Mouse (Mus musculus) heart, embryonic 10.5 days (tissue): ENCODE measurements at regions not wholly inside any gene's neighbourhood (a gene's known extent, or its start where the extent isn't known, plus 50 kb on each side); places are given as distances from the start of the nearest gene placed in this dataset.

Experiments
- DNase-seq: peaks from one replicate; pipeline ENCODE4 v3.0.0-alpha.2; 2017; ENCODE audit warnings: low spot score
- H3K27ac ChIP-seq: fragments of 300-500 bp; sonication (generic); 2 replicates; pipeline ENCODE4 v1.5.1; 2016; ENCODE audit warnings: mild to moderate bottlenecking
- H3K27me3 ChIP-seq: fragments of 300-500 bp; sonication (generic); 2 replicates; pipeline ENCODE4 v1.6.1; 2016; ENCODE audit warnings: mild to moderate bottlenecking; ENCODE audit not compliant: poor library complexity, insufficient read depth, severe bottlenecking
- H3K36me3 ChIP-seq: fragments of 300-500 bp; sonication (generic); 2 replicates; pipeline ENCODE4 v1.6.1; 2016; ENCODE audit warnings: mild to moderate bottlenecking, moderate library complexity
- H3K4me1 ChIP-seq: fragments of 300-500 bp; sonication (generic); 2 replicates; pipeline ENCODE4 v1.6.1; 2016; ENCODE audit warnings: mild to moderate bottlenecking
- H3K4me3 ChIP-seq: fragments of 300-500 bp; sonication (generic); 2 replicates; pipeline ENCODE4 v1.5.1; 2016; ENCODE audit warnings: mild to moderate bottlenecking, moderate library complexity
- H3K9me3 ChIP-seq: fragments of 300-500 bp; sonication (generic); 2 replicates; pipeline ENCODE4 v1.6.1; 2016; ENCODE audit warnings: mild to moderate bottlenecking, moderate library complexity
- WGBS: fragments of 180-500 bp; shearing (Covaris S2); methylation state at CpG from one replicate; pipeline ENCODE4 v1.1.7; 2016; 5-methylcytosine and 5-hydroxymethylcytosine counted together

DNA sequence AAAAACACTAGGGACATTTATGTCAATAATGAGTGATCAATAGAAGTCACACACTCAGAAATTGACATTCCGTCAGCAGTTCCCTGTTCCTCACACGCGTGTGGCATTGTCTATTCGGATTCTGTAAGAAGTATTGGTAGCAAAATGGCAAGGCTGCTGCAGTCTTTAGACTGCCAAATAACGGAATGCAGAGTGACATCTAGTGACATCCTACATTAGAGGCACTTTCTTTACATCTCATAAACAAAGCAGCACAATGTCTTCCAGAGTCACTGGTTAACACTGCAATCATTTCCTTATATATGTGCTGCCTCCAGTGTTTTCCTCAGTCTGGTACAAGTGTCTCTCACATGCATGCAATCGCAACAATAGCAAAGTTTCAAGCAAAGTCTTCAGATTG lies 342.9 kb downstream of the Rpl36a-ps1 start:
- no peaks in the 10 kb centered on the region for H3K9me3 ChIP-seq
- no peak overlapping the region for H3K27ac ChIP-seq
- no peak overlapping the region for H3K4me3 ChIP-seq
- H3K36me3 ChIP-seq = no peaks in the 10 kb centered on the region
- no peaks in the 10 kb centered on the region for H3K27me3 ChIP-seq
- 86% methylated on average over 6 of the region's 6 CpGs for WGBS
- no peaks in the 10 kb centered on the region for H3K4me1 ChIP-seq
- DNase-seq = no peak

DNA sequence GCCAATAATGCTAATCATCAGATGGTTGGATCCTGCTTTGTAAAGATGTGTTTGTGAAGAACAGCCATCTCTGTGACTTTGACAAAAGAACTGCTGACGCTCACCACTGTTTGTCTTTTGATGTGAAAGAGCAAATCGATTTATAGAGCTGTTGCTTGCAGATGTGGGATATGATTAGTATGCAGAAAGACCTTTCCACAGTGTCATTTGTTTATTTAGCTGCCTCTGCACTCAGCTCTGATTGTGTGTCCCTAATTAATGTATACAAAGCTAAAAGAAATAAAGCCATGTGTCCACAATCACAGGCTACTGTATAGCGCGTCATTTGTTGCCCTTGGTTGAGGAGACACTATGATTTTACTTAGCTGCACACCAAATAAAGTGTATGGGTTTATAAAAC lies 343.6 kb downstream of the Rpl36a-ps1 start:
- H3K27me3 ChIP-seq = no peaks in the 10 kb centered on the region
- no peak overlapping the region for H3K27ac ChIP-seq
- no peaks in the 10 kb centered on the region for H3K9me3 ChIP-seq
- no peaks in the 10 kb centered on the region for H3K4me1 ChIP-seq
- no peaks in the 10 kb centered on the region for H3K36me3 ChIP-seq
- no peak for DNase-seq
- 82% methylated on average over 4 of the region's 4 CpGs for WGBS
- no peak overlapping the region for H3K4me3 ChIP-seq

DNA sequence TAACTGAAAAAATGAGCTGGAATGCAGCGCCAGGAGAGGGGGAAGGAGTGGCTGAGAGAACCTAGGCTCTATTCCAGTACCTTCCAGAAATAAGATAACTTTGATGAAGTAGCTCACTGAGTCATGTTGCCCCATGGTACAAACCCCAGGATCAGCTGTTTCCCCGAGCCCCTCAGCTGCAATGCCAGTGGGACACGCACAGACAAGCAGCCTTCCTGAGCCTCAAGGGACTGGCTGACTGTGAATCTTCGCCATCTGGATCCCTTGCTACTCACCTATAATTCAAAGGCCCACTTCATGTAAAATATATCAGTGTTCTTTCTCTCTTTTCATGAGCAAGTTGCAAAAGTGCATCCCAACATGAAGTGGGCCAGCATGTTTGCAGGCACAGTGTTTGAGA lies 346.5 kb downstream of the Rpl36a-ps1 start:
- no peaks in the 10 kb centered on the region for H3K4me1 ChIP-seq
- no peak overlapping the region for H3K4me3 ChIP-seq
- DNase-seq = no peak
- H3K27ac ChIP-seq = no peak overlapping the region
- 81% methylated on average over 4 of the region's 4 CpGs for WGBS
- H3K9me3 ChIP-seq = no peaks in the 10 kb centered on the region
- H3K36me3 ChIP-seq = no peaks in the 10 kb centered on the region
- H3K27me3 ChIP-seq = no peaks in the 10 kb centered on the region

DNA sequence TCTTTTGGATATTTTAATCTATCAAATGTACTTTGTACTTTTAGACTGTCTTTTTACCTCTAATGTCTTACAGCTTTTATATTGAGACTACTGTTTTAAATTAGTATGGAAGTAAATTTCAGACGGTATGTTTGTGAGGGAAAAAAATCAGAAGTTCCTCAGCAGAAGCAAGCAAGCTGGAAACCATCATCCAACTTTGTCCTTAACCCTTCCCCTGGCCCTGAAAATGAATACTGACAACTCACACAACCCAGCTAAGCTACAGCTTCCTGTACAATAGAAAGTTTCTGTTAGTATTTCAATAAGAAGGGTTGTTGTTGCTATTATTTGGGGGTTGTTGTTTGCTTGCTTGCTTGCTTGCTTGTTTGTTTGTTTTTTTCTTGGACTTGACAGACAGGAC lies 350.4 kb downstream of the Rpl36a-ps1 start:
- no peaks in the 10 kb centered on the region for H3K4me1 ChIP-seq
- no peak overlapping the region for H3K4me3 ChIP-seq
- H3K36me3 ChIP-seq = no peaks in the 10 kb centered on the region
- no peak for DNase-seq
- no peak overlapping the region for H3K27ac ChIP-seq
- H3K9me3 ChIP-seq = no peaks in the 10 kb centered on the region
- no peaks in the 10 kb centered on the region for H3K27me3 ChIP-seq
- WGBS = 63% methylated on average over 1 of the region's 1 CpGs

DNA sequence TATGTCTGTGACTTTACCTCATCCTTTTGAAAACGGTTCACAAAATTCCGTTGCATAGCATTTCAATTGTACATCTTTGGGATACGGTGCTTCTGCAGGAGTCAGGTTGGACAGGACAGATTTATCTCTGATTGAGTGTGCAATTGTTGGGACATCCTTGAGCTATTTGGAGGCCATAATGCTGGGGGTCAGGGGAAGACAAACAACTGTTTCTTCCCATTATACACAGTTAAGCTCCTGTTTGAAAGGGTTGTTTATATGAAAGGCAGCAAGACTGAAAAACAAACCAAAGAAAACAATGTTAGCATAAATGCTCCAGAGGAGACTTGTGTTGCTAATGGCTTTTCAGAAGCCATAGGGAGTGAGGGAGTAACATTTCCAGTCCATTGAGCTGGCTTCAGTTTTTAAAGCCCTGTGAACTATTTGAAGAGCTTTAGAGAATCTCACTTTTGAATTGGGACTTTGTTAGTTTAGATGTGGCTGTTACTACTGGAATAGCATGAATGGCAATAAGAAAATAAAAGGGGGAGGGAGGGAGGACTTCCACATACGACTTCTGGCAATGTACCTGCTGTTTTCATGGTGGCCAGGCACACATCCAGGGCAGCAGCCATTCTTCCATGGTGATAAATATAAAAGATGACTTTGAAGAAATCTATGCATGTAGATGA lies 351.3 kb downstream of the Rpl36a-ps1 start:
- WGBS = 79% methylated on average over 4 of the region's 4 CpGs
- Histone ChIP-seq H3K9me3 (no peaks in the 10 kb centered on the region), H3K36me3 (no peaks in the 10 kb centered on the region), H3K4me3 (no peak overlapping the region), H3K27me3 (no peaks in the 10 kb centered on the region), H3K4me1 (no peaks in the 10 kb centered on the region), H3K27ac (no peak overlapping the region)
- DNase-seq = no peak

DNA sequence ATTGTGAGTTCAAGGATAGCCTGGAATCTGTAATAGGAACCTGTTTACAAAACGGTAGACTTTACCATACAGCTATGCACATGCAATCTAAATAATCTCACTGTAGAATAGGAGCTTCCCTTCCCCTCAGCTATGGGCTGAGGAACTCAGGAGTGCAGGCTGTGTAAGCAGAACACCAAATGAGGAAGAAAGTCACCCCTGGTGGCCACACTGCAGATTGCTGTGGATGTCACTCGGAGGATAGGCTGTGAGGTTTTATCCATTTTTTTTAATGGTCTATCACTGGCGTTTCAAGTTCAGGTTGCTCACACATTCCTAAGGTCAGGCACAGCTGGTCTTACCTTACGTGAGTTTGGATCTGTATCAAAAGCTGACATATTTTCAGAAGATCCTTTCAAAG lies 365.1 kb downstream of the Rpl36a-ps1 start:
- H3K9me3 ChIP-seq = no peaks in the 10 kb centered on the region
- no peak overlapping the region for H3K4me3 ChIP-seq
- 61% methylated on average over 4 of the region's 4 CpGs for WGBS
- no peak for DNase-seq
- no peak overlapping the region for H3K27ac ChIP-seq
- peaks cover 5% of the 10 kb centered on the region; the same call in 1 of the 2 replicates for H3K4me1 ChIP-seq
- no peaks in the 10 kb centered on the region for H3K36me3 ChIP-seq
- no peaks in the 10 kb centered on the region for H3K27me3 ChIP-seq

DNA sequence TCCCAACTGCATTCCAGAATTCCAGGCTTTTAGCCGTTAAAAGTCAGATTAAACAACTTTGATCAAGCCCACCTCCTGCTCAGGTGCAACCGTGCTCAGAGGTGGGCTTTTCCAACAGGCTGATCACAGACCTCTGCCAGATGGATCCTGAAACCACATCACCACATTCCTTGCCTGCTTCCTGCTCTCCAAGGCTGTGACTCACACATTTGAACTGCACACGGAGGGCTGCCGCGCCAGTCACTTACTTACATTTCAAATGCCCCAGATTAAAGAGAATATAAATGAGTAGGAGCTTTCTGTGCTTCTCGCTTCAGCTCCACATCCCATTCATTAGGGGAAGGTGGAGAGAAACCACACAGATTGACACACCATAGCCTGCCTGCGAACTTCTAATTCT lies 367.6 kb downstream of the Rpl36a-ps1 start:
- no peaks in the 10 kb centered on the region for H3K9me3 ChIP-seq
- peaks cover 5% of the 10 kb centered on the region; the same call in 1 of the 2 replicates for H3K4me1 ChIP-seq
- DNase-seq = no peak
- whole genome bisulfite sequencing = 30% methylated on average over 7 of the region's 7 CpGs
- H3K27ac ChIP-seq = peak overlapping the region; percentile 31; the same call in 1 of the 2 replicates
- H3K4me3 ChIP-seq = no peak overlapping the region
- H3K27me3 ChIP-seq = no peaks in the 10 kb centered on the region
- no peaks in the 10 kb centered on the region for H3K36me3 ChIP-seq

DNA sequence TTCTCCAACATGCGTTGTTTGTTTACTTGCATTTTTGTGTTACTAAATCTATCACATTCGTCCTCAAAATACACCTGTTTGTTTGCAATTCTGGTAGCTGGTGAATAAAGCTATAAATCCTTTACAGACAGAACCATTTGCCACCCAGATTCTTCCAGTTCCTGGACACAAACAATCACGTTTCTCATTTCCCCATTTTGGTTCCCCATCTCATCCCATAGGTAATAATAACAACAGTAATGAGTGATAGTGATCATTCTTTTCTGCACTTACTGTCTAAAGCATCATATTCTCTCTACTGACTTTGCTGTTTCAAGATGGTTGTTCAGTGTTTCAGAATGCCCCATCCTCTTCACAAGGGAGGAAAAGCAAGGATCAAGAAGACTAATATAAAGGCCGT lies 368.3 kb downstream of the Rpl36a-ps1 start:
- no peaks in the 10 kb centered on the region for H3K27me3 ChIP-seq
- H3K27ac ChIP-seq = no peak overlapping the region
- H3K9me3 ChIP-seq = no peaks in the 10 kb centered on the region
- H3K36me3 ChIP-seq = no peaks in the 10 kb centered on the region
- no peak overlapping the region for H3K4me3 ChIP-seq
- H3K4me1 ChIP-seq = peaks cover 10% of the 10 kb centered on the region; the same call in 1 of the 2 replicates
- no peak for DNase-seq
- WGBS = 88% methylated on average over 4 of the region's 4 CpGs

DNA sequence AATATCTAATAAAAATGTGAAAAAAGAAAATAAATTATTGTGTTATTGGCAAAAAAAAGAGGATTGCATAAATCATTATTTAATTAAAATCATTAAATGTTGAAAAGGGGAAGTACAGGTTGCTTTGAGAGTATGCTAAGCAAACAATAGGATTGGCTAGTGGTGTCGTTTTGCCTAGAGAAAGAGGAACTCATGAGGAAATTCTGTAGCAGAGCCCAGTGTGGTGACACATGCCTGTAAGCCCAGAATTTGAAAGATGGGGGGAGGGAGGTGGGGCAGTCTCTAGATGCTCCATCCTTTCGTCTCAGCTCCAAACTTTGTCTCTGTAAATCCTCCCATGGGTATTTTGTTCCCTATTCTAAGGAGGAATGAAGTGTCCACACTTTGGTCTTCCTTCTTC lies 388.3 kb downstream of the Rpl36a-ps1 start:
- Histone ChIP-seq H3K9me3 (no peaks in the 10 kb centered on the region), H3K4me3 (no peak overlapping the region), H3K36me3 (no peaks in the 10 kb centered on the region), H3K4me1 (no peaks in the 10 kb centered on the region), H3K27me3 (no peaks in the 10 kb centered on the region), H3K27ac (no peak overlapping the region)
- WGBS = 61% methylated on average over 2 of the region's 2 CpGs
- DNase-seq = no peak

DNA sequence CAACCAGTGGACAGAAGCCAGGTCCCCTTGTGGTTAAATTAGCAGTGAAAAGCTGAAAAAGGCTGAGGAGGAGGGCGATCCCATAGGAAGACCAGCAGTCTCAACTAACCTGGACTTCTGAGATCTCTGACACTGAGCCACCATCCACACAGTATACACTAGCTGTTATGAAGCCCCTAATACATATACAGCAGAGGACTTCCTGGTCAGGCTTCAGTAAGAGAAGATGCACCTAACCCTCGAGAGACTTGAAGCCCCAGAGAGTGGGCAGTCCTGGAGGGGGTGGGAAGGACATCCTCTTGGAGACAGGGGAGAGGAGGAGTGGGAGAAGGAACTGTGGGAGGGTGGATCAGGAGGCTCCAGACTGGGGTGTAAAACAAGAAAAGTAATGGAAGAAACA lies 397.9 kb downstream of the Rpl36a-ps1 start:
- Histone ChIP-seq H3K27me3 (no peaks in the 10 kb centered on the region), H3K4me1 (no peaks in the 10 kb centered on the region), H3K36me3 (no peaks in the 10 kb centered on the region), H3K4me3 (no peak overlapping the region), H3K27ac (no peak overlapping the region), H3K9me3 (no peaks in the 10 kb centered on the region)
- DNase-seq = no peak
- 92% methylated on average over 2 of the region's 2 CpGs for WGBS

DNA sequence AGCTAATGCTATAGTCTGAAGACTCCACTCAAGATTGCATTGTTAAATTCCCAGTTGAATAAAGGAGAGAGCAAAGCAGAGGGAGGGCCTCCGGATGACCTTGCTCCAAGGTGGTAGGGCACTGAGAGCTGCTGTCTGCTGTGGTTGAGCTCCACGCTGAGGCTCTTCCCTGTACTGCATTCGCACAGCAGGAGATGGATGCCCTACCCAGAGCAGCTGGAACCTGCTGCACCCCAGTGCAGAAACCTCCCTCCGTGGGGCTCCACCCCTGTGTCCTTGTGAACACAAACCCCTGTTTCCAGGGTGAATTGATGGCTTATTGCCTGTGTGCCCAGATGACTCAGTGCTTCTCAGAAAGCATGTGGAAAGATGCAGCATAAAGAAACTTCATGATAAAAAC lies 404.3 kb downstream of the Rpl36a-ps1 start:
- Histone ChIP-seq H3K27me3 (no peaks in the 10 kb centered on the region), H3K27ac (no peak overlapping the region), H3K4me3 (no peak overlapping the region), H3K4me1 (no peaks in the 10 kb centered on the region), H3K36me3 (no peaks in the 10 kb centered on the region), H3K9me3 (no peaks in the 10 kb centered on the region)
- peak; percentile 76 for DNase-seq
- 7% methylated on average over 4 of the region's 4 CpGs for WGBS

DNA sequence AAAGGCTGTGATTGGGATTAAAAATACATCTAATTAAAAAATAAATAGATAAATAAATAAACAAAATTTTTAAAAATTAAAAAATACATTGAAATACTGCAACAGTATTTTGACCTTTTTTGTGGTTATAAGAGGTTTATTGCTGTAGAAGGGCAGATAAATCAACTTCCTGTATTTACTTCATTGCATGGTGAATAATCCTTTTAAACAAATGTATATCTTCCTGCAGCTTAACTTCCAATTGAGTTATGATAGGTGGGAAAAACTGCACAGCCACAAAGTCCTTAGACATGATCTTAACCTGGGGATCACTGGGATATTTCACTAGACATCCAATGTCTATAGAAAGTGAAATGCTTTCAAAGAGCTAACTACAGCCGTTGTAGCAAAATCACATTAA lies 402.1 kb upstream of the Dach1 start:
- H3K36me3 ChIP-seq = no peaks in the 10 kb centered on the region
- H3K4me1 ChIP-seq = no peaks in the 10 kb centered on the region
- H3K27ac ChIP-seq = no peak overlapping the region
- no peak overlapping the region for H3K4me3 ChIP-seq
- H3K27me3 ChIP-seq = no peaks in the 10 kb centered on the region
- DNase-seq = no peak
- H3K9me3 ChIP-seq = no peaks in the 10 kb centered on the region
- 80% methylated on average over 1 of the region's 1 CpGs for WGBS

DNA sequence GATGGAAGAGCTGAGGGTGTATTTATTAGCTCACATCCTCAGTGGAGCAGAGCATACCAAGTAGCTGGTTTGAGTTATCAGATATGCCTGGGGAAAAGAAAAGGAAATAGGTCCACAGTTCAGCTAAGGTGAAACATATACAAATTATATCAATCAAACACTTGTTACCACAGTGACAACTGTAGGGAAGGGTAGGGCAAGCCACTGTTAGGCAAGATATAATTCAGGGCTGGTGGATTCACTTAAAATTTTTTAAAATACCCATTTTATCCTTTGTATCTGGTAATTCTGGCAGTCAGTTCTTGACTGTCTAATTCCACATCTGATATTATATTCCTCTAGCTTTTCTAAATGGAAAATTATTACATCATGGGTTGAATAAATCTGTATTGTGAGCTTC lies 392.4 kb upstream of the Dach1 start:
- no peaks in the 10 kb centered on the region for H3K4me1 ChIP-seq
- H3K27ac ChIP-seq = no peak overlapping the region
- no peak for DNase-seq
- H3K9me3 ChIP-seq = no peaks in the 10 kb centered on the region
- no peaks in the 10 kb centered on the region for H3K27me3 ChIP-seq
- no peak overlapping the region for H3K4me3 ChIP-seq
- H3K36me3 ChIP-seq = no peaks in the 10 kb centered on the region

DNA sequence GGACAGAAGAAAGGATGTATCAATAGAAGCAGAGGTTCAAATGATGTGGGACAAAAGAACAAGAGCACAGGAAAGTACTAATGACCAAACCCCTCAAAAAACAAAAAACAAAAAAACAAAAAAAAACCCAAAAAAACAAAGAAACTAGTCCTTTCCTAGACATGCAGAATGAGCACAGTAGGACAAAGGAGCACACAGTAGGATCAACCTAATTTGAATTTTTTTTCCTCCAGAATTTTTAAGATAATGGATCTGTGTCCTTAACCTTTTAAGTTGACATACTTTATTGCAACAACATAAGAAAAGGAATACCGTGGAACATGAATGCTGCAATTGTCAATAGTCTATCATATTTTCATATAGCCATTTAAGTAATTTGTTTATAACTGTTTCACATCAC lies 370.2 kb upstream of the Dach1 start:
- no peak for DNase-seq
- Histone ChIP-seq H3K27me3 (no peaks in the 10 kb centered on the region), H3K4me3 (no peak overlapping the region), H3K9me3 (no peaks in the 10 kb centered on the region), H3K4me1 (no peaks in the 10 kb centered on the region), H3K36me3 (no peaks in the 10 kb centered on the region), H3K27ac (no peak overlapping the region)
- WGBS = 85% methylated on average over 1 of the region's 1 CpGs
